Mouse (Mus musculus) kidney, adult 9 months (tissue): Measurements from ENCODE around the gene 4930442H23Rik.
A peak's percentile ranks its signal among the peaks of the same experiment; 100 is the strongest.
"Not testable (repeated sequence)": the region's sequence is repeated elsewhere in the genome, so short reads cannot be mapped to it uniquely, and the experiment has no call there.

Experiments used
- DNase-seq: peaks from one replicate; pipeline ENCODE4 v3.0.0; 2022

Gene 4930442H23Rik

DNA sequence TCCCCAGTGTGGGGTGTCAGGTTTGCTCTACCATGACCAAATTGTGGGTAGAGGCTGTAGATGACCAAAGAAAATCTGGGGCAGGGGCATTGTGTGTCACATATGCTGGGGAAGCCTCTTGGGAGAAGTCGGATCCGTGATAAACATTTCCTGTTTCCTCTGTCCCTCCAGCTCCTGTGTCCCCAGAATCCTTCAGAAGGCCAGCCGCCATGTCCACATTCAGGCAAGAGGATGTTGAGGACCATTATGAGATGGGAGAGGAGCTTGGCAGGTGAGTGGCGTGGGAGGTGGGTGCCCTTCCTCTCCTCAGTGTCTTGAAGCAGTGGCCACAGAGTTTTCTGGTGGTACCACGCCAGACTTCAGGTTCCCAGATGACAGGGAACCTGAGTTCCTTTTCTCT is at the start of gene 4930442H23Rik:
TSS of gene 4930442H23Rik (minus strand) at position 45 of the 400 bp plus-strand sequence.
- DNase-seq = no peak

DNA sequence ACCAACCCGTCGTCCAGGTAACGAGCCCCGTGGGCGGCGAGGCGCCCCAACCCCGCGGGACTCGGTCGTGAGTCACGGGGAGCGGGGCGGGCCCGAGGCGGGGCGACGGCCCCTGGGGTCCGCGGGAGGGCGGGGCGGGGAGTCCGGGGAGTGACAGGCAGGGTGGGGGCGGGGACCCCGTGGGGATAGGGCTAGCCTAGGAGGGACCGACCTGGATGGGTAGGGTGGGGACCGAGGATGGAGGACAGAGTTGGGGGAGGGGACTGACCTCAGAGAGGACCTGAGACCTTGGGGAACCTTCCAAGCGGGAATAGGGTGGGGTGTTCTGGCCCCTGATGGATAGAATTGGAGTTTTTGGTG is 49.6 kb upstream of the 4930442H23Rik start:
- DNase-seq = no peak

DNA sequence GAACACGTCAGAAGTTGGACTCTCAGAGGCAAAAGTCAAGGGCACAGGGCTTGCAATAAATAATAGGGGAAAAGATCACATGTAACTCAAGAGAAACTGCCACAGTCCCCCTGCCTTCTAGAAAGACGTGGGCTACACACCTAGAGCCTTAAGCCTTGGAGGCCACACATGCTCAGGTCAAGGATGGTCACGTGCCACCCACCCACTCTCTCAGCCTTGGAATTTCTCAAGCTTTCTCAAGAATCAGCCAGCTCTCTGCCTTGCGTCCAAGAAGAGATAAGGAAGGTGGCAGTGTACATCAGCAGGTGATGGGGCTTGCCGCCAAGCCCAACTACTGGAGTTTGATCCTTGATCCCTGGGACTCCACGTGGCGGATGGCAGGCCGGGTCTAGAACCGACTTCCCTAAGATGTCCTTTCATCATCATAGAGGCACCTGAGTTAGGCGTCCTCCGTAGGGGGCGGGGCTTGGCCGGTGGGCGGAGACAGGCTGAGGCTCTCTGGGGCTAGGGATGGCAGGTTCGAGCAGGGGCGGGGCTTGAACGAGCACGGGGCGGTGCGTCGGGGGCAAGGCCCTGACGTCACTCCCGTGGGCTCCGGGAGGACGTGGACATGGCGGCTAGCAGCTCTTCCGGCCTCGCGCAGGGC is 49.1 kb upstream of the 4930442H23Rik start, which contains the start of gene Zfr2:
TSS of gene Zfr2 (plus strand) at position 576 of the 646 bp plus-strand sequence.
- peak; percentile 93 for DNase-seq

DNA sequence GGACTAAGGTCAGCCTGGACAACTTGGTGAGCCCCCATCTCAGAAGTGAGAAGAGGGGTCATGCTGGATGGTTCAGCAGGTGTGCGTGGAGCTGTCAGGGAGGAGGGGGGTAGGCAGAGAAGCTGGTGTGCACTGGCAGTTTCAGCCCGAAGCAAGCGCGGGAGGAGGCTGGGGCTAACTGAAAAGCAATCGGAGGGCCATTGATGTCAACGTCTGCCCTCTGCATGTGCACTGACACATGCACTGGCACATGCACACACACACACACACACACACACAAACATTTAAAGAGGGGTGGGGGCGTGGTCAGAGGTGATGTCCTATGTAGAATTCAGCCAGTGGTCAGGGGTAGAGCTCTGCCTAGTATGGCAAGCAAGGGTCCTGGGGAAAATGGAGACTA is 47.8 kb upstream of the 4930442H23Rik start:
- no peak for DNase-seq

DNA sequence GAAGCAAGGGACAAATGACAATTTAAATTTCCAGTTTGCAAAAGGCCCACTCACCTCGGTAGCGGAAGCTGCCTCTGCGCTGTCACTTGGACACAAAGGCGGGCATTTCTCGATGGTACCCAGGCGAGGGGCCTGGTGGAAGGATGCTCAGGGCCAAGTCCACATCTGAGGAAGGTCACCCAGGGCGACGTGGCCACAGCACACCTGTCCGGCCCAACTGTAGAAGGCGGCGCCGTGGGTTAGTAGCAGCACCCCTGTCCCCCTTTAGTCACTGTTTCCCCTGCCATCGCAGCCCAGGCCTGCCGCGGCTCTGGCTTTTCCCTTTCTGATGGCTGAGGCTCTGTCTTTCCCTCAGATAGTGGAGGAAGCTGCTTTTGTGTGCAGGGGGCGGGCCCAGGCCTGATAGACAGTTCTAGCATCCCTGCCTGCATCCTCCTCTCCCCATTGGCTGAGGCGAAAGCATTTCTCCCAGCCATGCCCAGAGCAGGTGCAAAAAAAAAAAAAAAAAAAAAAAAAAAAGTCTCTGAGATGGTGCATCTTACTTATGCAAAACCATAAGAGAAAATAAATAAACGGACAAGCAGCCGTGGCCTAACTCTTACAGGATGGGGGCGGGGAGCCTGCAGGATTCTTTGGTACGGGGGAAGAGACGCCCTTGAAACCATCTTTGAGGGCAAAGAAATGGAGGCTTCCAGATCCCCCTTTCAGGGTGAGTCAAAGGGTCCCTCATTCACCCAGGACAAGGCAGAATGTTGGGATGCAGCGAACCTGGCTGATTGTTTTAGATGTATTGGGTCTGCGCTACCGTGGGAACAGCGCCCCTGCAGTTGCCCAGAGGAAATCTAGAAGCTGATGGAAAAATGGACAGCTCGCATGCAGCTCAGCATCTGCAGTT is 47.0 kb upstream of the 4930442H23Rik start, which contains the start of gene Atcay:
TSS of gene Atcay (minus strand) at position 396 of the 895 bp plus-strand sequence.
- DNase-seq = no peak

DNA sequence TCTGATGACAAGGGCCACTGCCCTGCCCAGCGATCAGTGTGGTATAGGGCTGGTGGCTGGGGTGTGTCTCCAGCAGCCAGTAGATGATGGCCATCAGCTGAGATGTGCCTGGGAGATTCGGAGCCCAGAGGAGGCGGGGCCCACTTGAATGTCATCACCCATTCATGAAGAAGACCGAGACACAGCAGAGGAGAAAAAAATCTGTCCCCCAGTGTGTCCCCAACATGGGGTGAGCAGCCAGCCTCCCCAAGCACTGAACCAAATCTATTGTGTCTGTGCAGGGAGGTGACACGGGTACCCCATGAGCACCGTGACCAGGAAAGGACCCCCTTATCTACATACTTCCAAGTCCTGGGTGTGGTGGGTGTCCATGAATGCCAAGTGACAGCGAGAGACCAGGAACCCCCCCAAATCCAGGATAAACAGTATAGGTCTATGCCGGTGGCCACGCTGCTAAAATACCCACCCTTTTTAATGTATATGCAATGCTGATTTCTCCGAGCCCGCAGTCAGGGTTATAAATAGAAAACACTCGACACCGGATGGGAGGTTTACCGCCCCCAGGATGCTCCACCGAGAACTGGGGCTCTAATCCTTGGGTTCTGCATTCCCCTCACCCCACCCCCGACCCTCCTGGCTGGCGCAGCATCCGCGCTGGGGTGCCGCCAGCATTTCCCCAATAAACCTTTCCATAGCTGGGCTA is 46.2 kb upstream of the 4930442H23Rik start:
- no peak for DNase-seq

DNA sequence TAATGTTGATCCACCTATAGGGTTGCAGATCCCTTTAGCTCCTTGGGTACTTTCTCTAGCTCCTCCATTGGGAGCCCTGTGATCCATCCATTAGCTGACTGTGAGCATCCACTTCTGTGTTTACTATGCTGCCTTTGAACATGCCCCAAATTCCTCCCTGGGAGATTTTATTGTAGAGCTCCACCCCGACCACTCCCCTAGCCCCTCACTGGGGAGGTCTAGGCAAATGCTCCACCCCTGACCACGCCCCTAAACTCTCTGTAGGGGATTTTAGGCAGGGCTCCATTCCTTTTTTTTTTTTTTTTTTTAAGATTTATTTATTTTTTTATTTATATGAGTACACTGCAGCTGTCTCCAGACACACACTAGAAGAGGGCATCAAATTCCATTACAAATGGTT is 40.1 kb upstream of the 4930442H23Rik start:
- DNase-seq = not testable (repeated sequence)

DNA sequence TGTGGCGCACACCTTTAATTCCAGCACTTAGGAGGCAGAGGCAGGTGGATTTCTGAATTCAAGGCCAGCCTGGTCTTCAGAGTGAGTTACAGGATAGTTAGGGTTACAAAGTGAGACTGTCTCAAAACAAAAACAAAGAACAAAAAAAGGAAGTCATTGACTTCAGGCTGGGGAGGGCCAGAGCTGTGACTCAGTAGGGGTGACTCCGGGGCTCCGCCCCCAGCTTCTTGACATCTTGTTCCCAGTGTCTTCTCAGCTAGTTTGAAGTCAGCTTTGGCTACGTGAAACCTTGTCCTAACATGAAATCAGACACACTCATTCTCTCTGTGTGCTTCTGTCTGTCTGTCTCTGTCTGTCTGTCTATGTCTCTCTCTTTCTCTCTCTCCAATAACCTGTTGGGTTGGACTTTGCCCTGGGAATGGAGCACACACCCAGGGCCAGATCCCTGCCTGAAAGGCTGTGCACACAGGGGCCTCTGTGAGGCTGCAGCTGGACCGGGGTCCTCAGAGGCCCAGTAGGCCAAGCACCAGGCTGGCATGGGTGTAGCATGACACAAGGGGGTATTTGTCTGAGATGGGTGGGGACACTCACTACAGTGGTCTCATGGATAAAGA is 37.9 kb upstream of the 4930442H23Rik start:
- no peak for DNase-seq

DNA sequence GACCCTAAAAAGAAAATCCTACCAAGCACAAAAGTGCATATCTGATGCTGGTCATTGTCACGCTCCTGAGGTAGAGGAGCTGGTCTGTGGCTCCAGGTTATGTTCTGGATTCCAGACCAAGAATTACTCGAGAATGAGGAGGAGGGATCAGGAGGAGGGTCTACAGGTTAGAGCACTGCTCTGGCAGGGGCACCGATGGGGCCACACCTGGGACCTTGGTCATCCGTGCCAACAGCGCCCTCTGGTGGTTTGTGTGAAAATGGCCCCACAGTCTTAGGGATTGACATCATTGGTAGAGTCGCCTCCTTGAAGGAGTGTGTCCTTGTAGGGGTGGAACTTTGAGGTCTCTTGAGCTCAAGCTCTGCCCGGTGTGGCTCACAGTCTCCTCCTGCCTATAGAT is 34.3 kb upstream of the 4930442H23Rik start:
- DNase-seq = peak; percentile 82

DNA sequence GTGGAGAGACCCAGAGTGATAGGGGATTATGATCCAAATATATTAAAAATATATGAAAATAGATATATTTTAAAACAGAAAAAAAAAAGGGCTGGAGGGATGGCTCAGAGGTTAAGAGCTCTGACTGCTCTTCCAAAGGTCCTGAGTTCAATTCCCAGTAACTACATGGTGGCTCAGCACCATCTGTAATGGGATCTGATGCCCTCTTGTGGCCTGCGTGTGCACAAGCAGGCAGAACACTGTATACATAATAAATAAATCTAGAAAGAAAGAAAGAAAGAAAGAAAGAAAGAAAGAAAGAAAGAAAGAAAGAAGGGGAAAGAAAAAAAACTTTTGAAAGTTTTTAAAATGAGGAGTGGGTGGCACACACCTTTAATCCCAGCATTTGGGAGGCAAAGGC is 33.6 kb upstream of the 4930442H23Rik start:
- DNase-seq = not testable (repeated sequence)

DNA sequence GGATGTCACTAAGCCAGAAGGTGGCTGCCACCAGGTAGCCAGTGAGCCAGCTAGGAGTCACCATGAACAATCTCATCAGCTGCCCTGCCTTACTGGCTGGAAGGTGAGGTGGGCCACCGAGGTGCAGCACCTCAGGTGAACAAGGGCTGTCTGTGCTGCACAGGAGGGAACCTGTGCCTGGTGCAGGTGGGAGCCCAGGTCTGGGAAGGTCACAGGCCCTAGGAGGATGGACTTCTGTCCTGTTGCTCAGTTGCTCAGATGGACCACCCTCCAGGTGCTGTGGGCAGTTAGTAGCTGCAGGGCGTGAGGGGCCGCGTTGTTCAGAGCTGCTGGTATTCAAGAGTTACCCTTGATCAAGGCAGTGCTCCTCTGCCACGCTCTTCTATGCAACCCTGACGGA is 33.2 kb upstream of the 4930442H23Rik start:
- DNase-seq = no peak

DNA sequence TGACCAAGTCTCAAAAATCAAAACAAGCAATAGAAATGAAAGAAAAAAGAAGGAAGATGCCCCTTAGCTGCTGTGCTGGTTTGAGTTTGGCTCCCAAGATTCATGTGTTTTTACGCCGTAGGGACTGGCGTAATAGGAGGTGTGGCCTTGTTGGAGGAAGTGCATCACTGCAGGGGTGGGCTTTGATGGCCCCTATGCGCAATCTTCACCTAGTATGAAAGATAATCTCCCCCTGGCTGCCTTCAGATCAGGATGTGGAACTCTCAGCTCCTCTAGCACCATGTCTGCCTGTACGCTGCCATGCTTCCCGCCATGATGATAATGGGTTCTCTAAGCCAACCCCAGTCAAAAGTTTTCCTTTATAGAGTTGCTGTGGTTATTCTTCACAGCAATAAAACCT is 32.6 kb upstream of the 4930442H23Rik start:
- DNase-seq = no peak

DNA sequence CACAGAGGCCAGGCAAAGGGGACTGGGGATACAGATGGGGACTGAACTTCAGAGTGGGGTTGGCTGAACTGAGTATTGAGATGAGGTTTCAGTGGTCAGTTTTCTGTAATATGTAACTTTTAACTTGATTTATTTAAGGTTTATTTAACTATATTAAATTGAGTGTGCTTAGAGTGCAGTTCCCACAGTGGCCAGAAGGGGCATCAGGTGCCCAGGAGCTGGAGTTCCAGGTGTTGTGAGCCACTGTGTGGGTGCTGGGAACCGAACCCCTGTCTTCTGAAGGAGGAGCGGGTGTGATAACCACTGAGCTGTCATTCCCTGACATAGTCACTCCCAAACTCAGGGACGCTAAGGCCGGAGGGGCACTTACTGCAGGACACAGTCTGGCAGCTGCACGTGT is 26.5 kb upstream of the 4930442H23Rik start:
- no peak for DNase-seq

DNA sequence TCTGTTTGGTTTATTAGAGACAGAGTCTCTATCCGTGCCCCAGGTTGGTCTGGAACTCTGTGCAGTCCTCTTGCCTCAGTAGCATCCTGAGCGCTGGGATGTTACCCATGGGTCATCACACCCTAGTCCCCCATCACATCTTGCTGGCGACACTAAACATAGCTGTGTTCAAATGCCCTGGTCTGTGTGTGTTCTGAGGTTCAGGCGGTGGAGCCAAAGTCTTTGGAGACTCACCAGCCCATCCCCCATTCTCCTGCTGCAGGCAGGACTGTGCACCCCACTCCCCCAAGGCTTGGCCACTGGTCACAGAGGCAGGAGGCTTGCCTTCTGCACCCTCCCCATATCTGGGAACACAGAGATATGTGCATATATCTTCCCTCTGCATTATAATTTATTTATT is 20.5 kb upstream of the 4930442H23Rik start:
- DNase-seq = no peak

DNA sequence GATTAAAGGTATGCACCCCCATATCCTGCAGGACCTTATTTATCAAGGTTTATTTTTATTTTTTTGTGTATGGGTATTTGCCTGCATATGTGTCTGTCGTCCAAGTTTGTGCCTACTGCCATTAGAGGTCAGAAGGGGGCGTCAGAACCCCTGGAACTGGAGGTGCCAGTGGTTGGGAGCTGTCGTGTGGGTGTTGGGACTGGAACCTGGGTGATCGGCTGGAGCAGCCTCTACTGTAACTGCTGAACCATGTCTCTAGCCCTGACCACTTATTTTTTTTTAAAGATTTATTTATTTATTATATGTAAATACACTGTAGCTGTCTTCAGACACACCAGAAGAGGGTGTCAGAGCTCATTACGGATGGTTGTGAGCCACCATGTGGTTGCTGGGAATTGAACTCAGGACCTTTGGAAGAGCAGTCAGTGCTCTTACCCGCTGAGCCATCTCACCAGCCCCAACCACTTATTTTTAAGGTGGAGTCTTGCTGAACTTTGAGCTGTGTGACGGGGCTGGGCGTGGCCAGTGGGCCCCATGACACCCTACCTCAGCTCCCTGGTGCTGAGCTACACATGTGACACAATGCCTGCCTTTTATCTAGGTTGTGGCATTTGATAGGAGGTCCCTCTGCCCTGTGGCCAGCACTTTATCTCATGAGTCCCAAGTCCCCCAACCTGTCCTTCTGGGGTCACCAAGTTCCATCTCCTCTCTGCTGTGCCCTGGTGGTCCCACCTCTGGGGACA is 19.5 kb upstream of the 4930442H23Rik start:
- no peak for DNase-seq

DNA sequence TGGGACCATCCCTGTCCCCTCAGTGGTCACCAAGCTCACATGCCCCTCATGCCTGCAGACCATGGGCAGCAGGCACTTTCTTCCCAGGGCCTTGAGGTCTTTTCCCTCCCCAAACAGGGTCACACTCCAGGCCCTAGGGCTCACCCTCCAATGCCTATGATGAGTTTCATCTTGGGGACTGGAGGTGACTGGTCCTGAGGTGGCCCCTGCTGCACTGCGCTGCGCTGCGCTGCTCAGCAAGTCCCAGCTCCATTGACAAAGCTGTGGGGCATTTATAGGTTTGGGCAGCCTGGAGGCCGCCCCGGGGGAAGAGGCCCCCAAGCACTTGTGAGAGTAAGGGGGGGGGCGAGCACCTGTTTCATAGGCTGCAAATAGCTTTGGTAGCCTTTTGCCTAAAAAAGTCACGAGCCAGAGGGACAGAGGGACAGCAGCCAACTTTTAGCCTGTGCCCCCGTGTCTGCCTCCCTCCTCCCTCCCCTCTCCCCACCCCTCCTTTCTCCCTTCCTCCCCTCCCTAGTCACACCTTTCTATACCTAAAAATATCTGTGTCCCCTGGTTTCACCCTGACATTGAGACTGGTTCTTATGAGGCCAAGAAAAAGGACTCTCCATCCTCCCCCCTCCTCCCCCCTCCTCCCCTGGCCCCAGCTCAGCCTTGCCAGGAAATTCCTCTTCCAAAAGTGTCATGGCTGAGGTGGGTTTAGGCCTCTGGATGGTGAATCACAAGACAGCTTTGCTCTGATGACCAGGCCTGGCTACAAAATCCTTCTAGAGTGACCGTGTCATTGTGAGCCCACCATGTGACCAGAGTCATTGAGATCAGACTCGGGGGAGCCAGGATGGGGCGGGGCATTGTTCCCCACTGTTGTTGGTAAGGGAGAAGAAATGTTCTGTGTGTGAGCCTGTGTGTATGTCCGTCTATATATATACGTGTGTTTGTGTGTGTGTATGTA is 18.4 kb upstream of the 4930442H23Rik start, which contains the start of gene Nmrk2:
TSS of gene Nmrk2 (minus strand) at position 245 of the 952 bp plus-strand sequence.
- DNase-seq = no peak

DNA sequence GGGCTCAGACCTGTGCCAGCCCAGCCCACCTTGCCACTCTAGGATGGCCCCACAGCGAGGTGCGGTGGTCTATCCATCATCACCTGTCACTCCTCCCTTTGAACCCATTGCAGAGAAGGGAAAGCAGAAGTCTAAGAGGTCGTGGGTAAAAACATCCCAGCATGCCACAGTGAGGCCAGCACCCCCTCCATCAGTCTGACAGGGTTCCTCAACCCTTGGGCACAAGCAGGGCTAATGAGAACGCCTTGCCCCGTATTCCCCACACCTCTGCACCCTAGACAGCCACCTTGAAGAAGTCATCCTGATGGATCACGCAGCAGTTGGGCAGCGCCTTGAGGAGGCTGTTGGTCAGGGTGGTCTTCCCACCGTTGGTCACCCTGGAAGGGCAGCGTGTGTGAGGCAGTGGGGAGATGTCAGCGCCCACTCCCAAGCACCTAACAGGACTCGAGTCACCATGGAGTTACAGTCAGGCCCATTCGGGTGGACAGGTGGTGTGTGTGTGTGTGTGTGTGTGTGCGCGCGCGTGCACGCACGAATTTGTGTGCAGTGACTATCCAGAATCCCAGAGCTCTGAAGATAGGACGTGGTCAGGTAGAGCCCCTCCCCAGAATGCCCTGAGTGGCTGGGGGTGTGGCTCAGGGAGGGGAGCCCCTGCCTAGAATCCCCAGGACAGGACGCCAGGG is 17.1 kb upstream of the 4930442H23Rik start:
- no peak for DNase-seq

DNA sequence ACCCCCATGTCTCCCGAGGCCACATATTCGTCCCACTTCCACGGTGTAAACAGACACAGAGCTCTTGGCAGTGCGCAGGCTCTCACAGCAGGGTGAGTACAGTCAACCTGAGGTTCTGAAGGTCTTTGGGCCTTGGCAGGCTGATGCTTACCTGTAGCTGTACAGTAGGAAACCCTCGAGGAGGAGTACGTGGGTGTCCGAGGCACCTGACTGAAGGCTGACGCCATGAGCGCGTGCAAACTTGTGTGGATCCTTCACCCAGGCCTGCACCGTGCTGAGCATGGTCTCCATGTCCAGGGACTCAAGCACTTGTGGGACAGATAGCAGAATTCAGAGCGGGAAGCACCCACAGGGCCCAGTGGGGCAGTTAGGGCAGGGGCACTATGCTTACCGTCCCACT is 16.5 kb upstream of the 4930442H23Rik start:
- no peak for DNase-seq

DNA sequence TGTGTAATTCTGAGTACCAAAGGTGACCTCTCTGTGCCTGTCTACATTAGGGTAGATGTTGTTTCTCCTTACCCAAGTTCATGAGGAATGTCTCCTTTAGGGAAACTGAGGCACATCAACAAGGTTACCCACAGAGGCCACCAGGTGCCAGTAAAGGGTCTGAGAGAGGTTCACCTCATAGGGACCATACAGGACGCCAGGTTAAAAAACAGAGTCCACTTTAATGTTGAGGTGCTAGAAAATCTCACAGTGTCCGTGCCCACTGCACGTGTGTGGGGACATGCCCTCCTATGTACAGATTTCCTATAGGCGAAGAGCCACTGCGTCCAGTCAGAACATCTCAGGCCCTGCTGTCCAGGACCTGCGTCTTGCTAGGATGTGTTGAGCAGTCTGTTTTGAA is 15.3 kb upstream of the 4930442H23Rik start:
- no peak for DNase-seq

DNA sequence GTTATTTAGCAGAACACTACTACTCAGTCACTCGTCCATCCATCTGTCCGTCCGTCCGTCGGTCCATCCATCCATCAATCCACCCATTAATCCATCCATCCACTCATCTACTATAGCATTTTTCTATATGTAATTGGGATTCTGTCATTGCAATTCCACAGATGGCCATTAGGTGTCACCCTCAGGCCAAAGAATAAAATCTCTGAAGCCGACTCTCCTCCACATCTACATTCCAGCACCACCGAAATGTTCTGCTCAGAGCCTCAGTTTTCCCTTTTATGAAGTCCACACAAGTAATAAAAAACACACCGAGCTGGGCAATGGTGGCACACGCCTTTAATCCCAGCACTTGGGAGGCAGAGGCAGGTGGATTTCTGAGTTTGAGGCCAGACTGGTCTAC is 14.6 kb upstream of the 4930442H23Rik start:
- DNase-seq = peak; percentile 70
